Mouse (Mus musculus): ENCODE results near the gene Myo15. TPM values are rescaled to one million over a fixed set of nuclear protein-coding genes. Genes with fewer than 3 reads are reported as not detected.
"Not testable (repeated sequence)": the region's sequence is repeated elsewhere in the genome, so short reads cannot be mapped to it uniquely, and the experiment has no call there.

Myo15 gene
- polyA plus RNA-seq, 1 experiment from 2014 or later = 0.26 TPM

GRCm38 (mm10) chr11:60559342-60559741, 90.2 kb downstream of the Myo15 start:
- 14% methylated on average over 3 of the region's 3 CpGs for WGBS
- no peak overlapping the region for H3K4me3 ChIP-seq (replicated peaks)

DNA sequence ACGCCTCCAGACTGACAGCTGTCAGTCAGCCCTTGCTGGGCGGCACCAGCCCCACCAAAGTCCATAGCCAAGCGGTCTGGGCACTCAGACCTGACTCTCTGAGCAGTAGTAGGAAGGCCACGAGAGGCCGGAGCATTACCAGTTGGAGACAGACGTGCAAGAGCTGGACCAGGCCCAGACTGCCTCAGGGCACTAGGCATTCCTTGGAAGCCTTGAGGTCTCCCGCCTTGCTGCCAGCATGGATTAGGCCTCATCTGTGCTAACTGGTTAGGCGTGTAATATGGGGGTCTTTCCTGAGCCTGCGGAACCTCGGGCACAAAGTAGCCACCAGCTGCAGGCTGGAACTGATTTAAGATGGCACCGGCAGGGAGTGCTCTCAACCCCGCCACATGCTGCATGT, 104.9 kb downstream of the Myo15 start:
- not testable (repeated sequence) for H3K27me3 ChIP-seq; H3K4me2 ChIP-seq; H3K4me3 ChIP-seq (replicated peaks); H3K4me1 ChIP-seq; H3K27ac ChIP-seq; H3K9me3 ChIP-seq (replicated peaks); ATAC-seq (replicated peaks; ENCODE audit: low FRiP score); H3K9ac ChIP-seq; H3K36me3 ChIP-seq
- 83% methylated on average over 11 of the region's 12 CpGs for WGBS

More at GRCm38 (mm10) chr11:60559342-60559741, 90.2 kb downstream of the Myo15 start:
- ATAC-seq (replicated peaks; ENCODE audit: low FRiP score) = no peak
- Histone ChIP-seq H3K9ac (no peak overlapping the region), H3K36me3 (peaks cover 56% of the 10 kb centered on the region), H3K9me3 (replicated peaks) (no peaks in the 10 kb centered on the region), H3K27ac (no peak overlapping the region), H3K4me2 (no peak overlapping the region), H3K27me3 (no peaks in the 10 kb centered on the region), H3K4me1 (no peaks in the 10 kb centered on the region)

Other genes starting within 250 kb of the Myo15 start
- 56.3 and 60.0 TPM in 2 replicates for gene Srebf1, start 246.8 kb upstream of the Myo15 start, polyA plus RNA-seq (2015; fragmentation: Nextera tagmentation; extraction: Ambion mirVana)
- 27.1 and 33.1 TPM in 2 replicates for gene Tom1l2, start 116.4 kb upstream of the Myo15 start, polyA plus RNA-seq (2015; fragmentation: Nextera tagmentation; extraction: Ambion mirVana)
- 1.7 and 2.6 TPM in 2 replicates for gene Drc3, start 116.0 kb upstream of the Myo15 start, polyA plus RNA-seq (2015; fragmentation: Nextera tagmentation; extraction: Ambion mirVana)
- gene Gid4, start 52.2 kb upstream of the Myo15 start, polyA plus RNA-seq (2015; fragmentation: Nextera tagmentation; extraction: Ambion mirVana) = 25.0 and 27.1 TPM in 2 replicates
- 53.6 and 55.3 TPM in 2 replicates for gene Atpaf2, start 50.9 kb upstream of the Myo15 start, polyA plus RNA-seq (2015; fragmentation: Nextera tagmentation; extraction: Ambion mirVana)
- 106 and 120 TPM in 2 replicates for gene Drg2, start 14.7 kb upstream of the Myo15 start, polyA plus RNA-seq (2015; fragmentation: Nextera tagmentation; extraction: Ambion mirVana)
- 37.5 and 37.9 TPM in 2 replicates for gene Alkbh5, start 67.0 kb downstream of the Myo15 start, polyA plus RNA-seq (2015; fragmentation: Nextera tagmentation; extraction: Ambion mirVana)
- 52.6 and 61.4 TPM in 2 replicates for gene Llgl1, start 230.4 kb downstream of the Myo15 start, polyA plus RNA-seq (2015; fragmentation: Nextera tagmentation; extraction: Ambion mirVana)